In the genomic region with DNA sequence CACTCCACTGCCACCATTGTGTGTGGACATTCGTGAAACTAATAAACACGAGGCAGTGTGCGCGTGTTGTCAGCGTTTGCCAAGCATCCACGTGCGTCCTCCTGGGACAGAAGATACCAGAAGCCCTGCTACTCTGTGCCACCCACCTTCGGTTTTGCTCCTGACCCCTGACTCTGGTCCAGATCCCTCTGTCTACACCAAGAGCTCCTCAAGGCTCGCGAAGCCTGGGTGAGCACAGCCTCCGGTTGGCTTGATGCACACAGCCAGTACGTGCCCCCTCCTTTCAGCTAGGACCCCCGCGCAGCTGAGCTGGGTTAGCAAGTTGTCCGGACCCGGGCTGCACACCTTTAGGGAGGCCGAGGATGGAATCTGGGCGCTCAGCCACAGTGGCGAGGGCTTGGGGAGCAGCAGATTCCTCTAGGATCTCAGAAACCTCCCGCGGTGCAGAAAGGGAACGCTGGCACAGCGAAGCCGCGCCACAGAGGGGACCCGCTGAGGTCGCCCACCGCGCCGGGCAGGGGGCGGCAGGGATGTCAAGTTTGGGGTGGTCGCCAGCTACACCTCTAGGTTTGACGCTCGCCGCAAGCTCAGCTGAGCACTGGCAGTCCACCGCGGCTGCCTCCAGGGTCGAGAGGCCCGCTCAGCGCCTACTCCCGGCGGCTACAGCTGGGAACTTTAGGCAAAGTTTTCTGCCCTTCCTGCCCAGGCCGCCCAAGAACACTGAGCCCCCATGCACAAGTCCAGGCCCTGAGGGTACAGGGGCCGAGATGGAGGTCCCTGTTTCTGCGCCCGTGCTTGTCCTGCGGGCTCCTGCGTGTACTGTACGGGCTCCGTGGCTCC, we compare ENCODE assay signal across 8 mouse cellular contexts. TPM values are rescaled to one million over a fixed set of nuclear protein-coding genes. Genes with fewer than 3 reads are reported as not detected.
A peak's percentile ranks its signal among the peaks of the same experiment; 100 is the strongest.
DNase-seq lines count a peak whose midpoint lies in the region; ATAC-seq and TF ChIP-seq lines count a peak whose summit lies in the region.

No protein-coding gene starts in this region.

- peak overlapping the region; percentile 81 for H3K9ac ChIP-seq in limb, embryonic 11.5 days (ENCODE audit: low read length)

- peaks cover 34% of the 10 kb centered on the region for H3K4me1 ChIP-seq in hindbrain, embryonic 10.5 days (replicated peaks)
- 0 out of 2 replicates have a peak, but pooled peaks cover 3% of the 10 kb centered on the region for H3K4me1 ChIP-seq in limb, embryonic 11.5 days (ENCODE audit: control insufficient read depth, insufficient read depth, low read length)
- peaks cover 33% of the 10 kb centered on the region for H3K4me1 ChIP-seq in midbrain, embryonic 10.5 days
- no peaks in the 10 kb centered on the region; the same call in 1 of the 2 replicates for H3K4me1 ChIP-seq in small intestine, adult 2 months (ENCODE audit: control insufficient read depth, insufficient read depth, insufficient read length, low read length)

- TF ChIP-seq POLR2A in small intestine, adult 2 months (IDR thresholded peaks at IDR 0.05; ENCODE audit: low read depth, low read length) = no peak

- DNase-seq in cerebellum, adult 11-12 months = peak; percentile 4
- peak; percentile 5 for DNase-seq in cerebellum, adult 9-10 months
- peak; percentile 20 for DNase-seq in forelimb bud, embryonic 11.5 days (ENCODE audit: low read depth, low spot score)
- peak; percentile 77 for DNase-seq in hindbrain, embryonic 10.5 days (ENCODE audit: low spot score)
- DNase-seq in limb, embryonic 11.5 days (ENCODE audit: low spot score) = peak; percentile 75
- peak; percentile 72 for DNase-seq in midbrain, embryonic 10.5 days (ENCODE audit: low spot score)

- ATAC-seq in cerebellum, adult (ENCODE audit: insufficient number of reproducible peaks, low FRiP score, low TSS enrichment) = no peak; the same call in 1 of the 2 replicates
- ATAC-seq in limb, embryonic 11.5 days (ENCODE audit: insufficient number of reproducible peaks, low FRiP score, low TSS enrichment, low read depth) = peak; percentile 48

- H3K4me3 ChIP-seq in hindbrain, embryonic 10.5 days = peak overlapping the region; percentile 81
- H3K4me3 ChIP-seq in limb, embryonic 11.5 days (ENCODE audit: low read depth, low read length) = peak overlapping the region; percentile 67
- peak overlapping the region; percentile 68 for H3K4me3 ChIP-seq in midbrain, embryonic 10.5 days
- peak overlapping the region; percentile 78 for H3K4me3 ChIP-seq in small intestine, adult 2 months (ENCODE audit: low read depth, low read length)

- 3% methylated on average over 50 of the region's 50 CpGs for WGBS in hindbrain, embryonic 10.5 days
- 4% methylated on average over 50 of the region's 50 CpGs for WGBS in limb, embryonic 11.5 days
- WGBS in midbrain, embryonic 10.5 days = 3% methylated on average over 50 of the region's 50 CpGs
- 4% methylated on average over 50 of the region's 50 CpGs for WGBS in small intestine, adult 2 months

- H3K9me3 ChIP-seq in hindbrain, embryonic 10.5 days = no peaks in the 10 kb centered on the region
- H3K9me3 ChIP-seq in limb, embryonic 11.5 days (ENCODE audit: control insufficient read depth, low read length) = no peaks in the 10 kb centered on the region
- H3K9me3 ChIP-seq in midbrain, embryonic 10.5 days (replicated peaks) = no peaks in the 10 kb centered on the region; the same call in 1 of the 2 replicates

- H3K27me3 ChIP-seq in hindbrain, embryonic 10.5 days (ENCODE audit: insufficient read depth, poor library complexity, severe bottlenecking) = peaks cover 42% of the 10 kb centered on the region
- peaks cover 6% of the 10 kb centered on the region; the same call in 1 of the 2 replicates for H3K27me3 ChIP-seq in limb, embryonic 11.5 days (ENCODE audit: control insufficient read depth, insufficient read depth, low read length)
- H3K27me3 ChIP-seq in midbrain, embryonic 10.5 days (ENCODE audit: low read depth, poor library complexity, severe bottlenecking) = peaks cover 51% of the 10 kb centered on the region
- H3K27me3 ChIP-seq in small intestine, adult 2 months (ENCODE audit: control insufficient read depth, insufficient read depth, low read length) = no peaks in the 10 kb centered on the region; the same call in 1 of the 2 replicates

- peak overlapping the region; percentile 92 for H3K4me2 ChIP-seq in limb, embryonic 11.5 days (ENCODE audit: low read depth, severe bottlenecking)

- TF ChIP-seq CTCF in small intestine, adult 2 months (IDR thresholded peaks at IDR 0.05; ENCODE audit: extremely low read depth, insufficient read length, insufficient replicate concordance, low read depth, low read length) = no peak

- H3K36me3 ChIP-seq in hindbrain, embryonic 10.5 days = no peaks in the 10 kb centered on the region
- no peaks in the 10 kb centered on the region for H3K36me3 ChIP-seq in limb, embryonic 11.5 days (ENCODE audit: control insufficient read depth, insufficient read depth, low read length)
- no peaks in the 10 kb centered on the region for H3K36me3 ChIP-seq in midbrain, embryonic 10.5 days
- H3K36me3 ChIP-seq in small intestine, adult 2 months (ENCODE audit: control insufficient read depth, insufficient read depth, low read length) = no peaks in the 10 kb centered on the region

- peak overlapping the region; percentile 89 for H3K27ac ChIP-seq in hindbrain, embryonic 10.5 days
- H3K27ac ChIP-seq in limb, embryonic 11.5 days (replicated peaks; ENCODE audit: low read depth, low read length) = no peak overlapping the region
- H3K27ac ChIP-seq in midbrain, embryonic 10.5 days (replicated peaks) = peak overlapping the region; percentile 92
- peak overlapping the region; percentile 65 for H3K27ac ChIP-seq in small intestine, adult 2 months (ENCODE audit: insufficient read depth, low read depth, low read length)

RNA-seq across cellular contexts. Expression of a gene that starts 1.1 kb away (rescaled TPM):
- polyA plus RNA-seq in hindbrain, embryonic 10.5 days (2016; fragmentation: Nextera tagmentation; extraction: Ambion mirVana) = 6.3 and 8.1 TPM in 2 replicates
- polyA plus RNA-seq in limb, embryonic 11.5 days (2014; fragmentation: Nextera tagmentation; extraction: Ambion mirVana) = 10.4 and 12.1 TPM in 2 replicates
- polyA plus RNA-seq in midbrain, embryonic 10.5 days (2016; fragmentation: Nextera tagmentation; extraction: Ambion mirVana) = 6.4 and 7.5 TPM in 2 replicates
- 3.8 and 4.7 TPM in 2 replicates for polyA plus RNA-seq in small intestine, adult 2 months (2012; rRNA removed)

Comparison
In these comparisons a context has a peak if more than half of its experiments do, and no peak if none do; other contexts are left out.
1. DNase-seq: peak in every context shown above with its lines; median percentile 77 in hindbrain, embryonic 10.5 days; 75 in limb, embryonic 11.5 days; 72 in midbrain, embryonic 10.5 days; 20 in forelimb bud, embryonic 11.5 days; 5 in cerebellum, adult 9-10 months; 4 in cerebellum, adult 11-12 months.